Mouse (Mus musculus) CH12.LX (cell line): ENCODE data around the gene Srcin1. TPM values are rescaled to one million over a fixed set of nuclear protein-coding genes. Genes with fewer than 3 reads are reported as not detected.

Source experiments
- DNase-seq: peaks from one replicate; pipeline ENCODE4 v3.0.0-alpha.2; 2013; ENCODE audit errors: extremely low read depth
- H3K27ac ChIP-seq: 2 replicates; pipeline ENCODE4 v1.5.1; 2012; ENCODE audit warnings: low read depth, mild to moderate bottlenecking, control low read depth, moderate library complexity; ENCODE audit not compliant: insufficient read depth
- H3K27me3 ChIP-seq: replicated peaks from 2 replicates; pipeline ENCODE3; 2012; ENCODE audit warnings: inconsistent platforms
- H3K36me3 ChIP-seq, 2 experiments: replicated peaks in 1 of 2; 2 replicates each; pipeline versions ENCODE3 to v1.6.1; 2012; ENCODE audit warnings: inconsistent platforms in 1 of 2, low read length in 1 of 2, mild to moderate bottlenecking in 1 of 2, mixed read lengths in 1 of 2, moderate library complexity in 1 of 2; ENCODE audit not compliant: control insufficient read depth in 1 of 2, insufficient read depth in 1 of 2
- H3K4me1 ChIP-seq, 2 experiments: 2 replicates each; pipeline ENCODE4 v1.6.1; 2012; ENCODE audit warnings: inconsistent platforms in 1 of 2, moderate library complexity in 1 of 2; ENCODE audit not compliant: insufficient read depth in 2 of 2, control insufficient read depth in 1 of 2
- H3K4me2 ChIP-seq: 2 replicates; pipeline ENCODE4 v1.6.1; 2012; ENCODE audit warnings: low read depth, mild to moderate bottlenecking, control low read depth; ENCODE audit not compliant: poor library complexity, insufficient read depth, severe bottlenecking
- H3K4me3 ChIP-seq, 3 experiments: fragments of 150-350 bp in 1 of 3; sonication (generic) in 1 of 3; replicated peaks in 1 of 3; 2 replicates each; pipeline versions ENCODE3 to v1.5.1; 2011 to 2012; ENCODE audit warnings: low read depth in 2 of 3, low read length in 2 of 3, mild to moderate bottlenecking in 2 of 3, moderate library complexity in 2 of 3, control low read depth in 1 of 3, improper control_type of control experiment in 1 of 3, inconsistent platforms in 1 of 3, mixed read lengths in 1 of 3; ENCODE audit not compliant: poor library complexity in 1 of 3
- H3K79me2 ChIP-seq: replicated peaks from 2 replicates; pipeline ENCODE4 v1.6.1; 2012; ENCODE audit warnings: mild to moderate bottlenecking, moderate library complexity; ENCODE audit not compliant: control insufficient read depth, poor library complexity, insufficient read depth, severe bottlenecking; ENCODE audit errors: extremely low read depth
- H3K9ac ChIP-seq: 2 replicates; pipeline ENCODE4 v1.6.1; 2012; ENCODE audit warnings: low read depth, mild to moderate bottlenecking, control low read depth, moderate library complexity; ENCODE audit not compliant: insufficient read depth
- H3K9me3 ChIP-seq: replicated peaks from 2 replicates; pipeline ENCODE3; 2012; ENCODE audit warnings: low read length, inconsistent platforms, mixed read lengths
- BHLHE40 ChIP-seq: IDR thresholded peaks from 2 replicates; pipeline ENCODE4 v1.6.1; 2011; ENCODE audit warnings: mild to moderate bottlenecking, low read depth, low read length, improper control_type of control experiment
- CHD1 ChIP-seq: IDR thresholded peaks from 2 replicates; pipeline ENCODE4 v1.6.1; 2012; ENCODE audit warnings: low read depth, low read length, improper control_type of control experiment, inconsistent platforms
- CTCF ChIP-seq, 2 experiments: IDR thresholded peaks in 1 of 2; conservative IDR thresholded peaks in 1 of 2; 2 replicates each; pipeline ENCODE4 v1.5.1; 2011 to 2012; ENCODE audit warnings: low read depth in 2 of 2, low read length in 2 of 2, improper control_type of control experiment in 1 of 2, inconsistent platforms in 1 of 2, mild to moderate bottlenecking in 1 of 2, moderate library complexity in 1 of 2
- ELF1 ChIP-seq: IDR thresholded peaks from 2 replicates; pipeline ENCODE4 v1.6.1; 2014; ENCODE audit warnings: low read depth, mild to moderate bottlenecking, inconsistent platforms, low read length, improper control_type of control experiment
- ETS1 ChIP-seq: conservative IDR thresholded peaks from 2 replicates; pipeline ENCODE4 v1.6.1; 2012; ENCODE audit warnings: low read depth, mild to moderate bottlenecking, inconsistent platforms, low read length, improper control_type of control experiment, moderate library complexity
- GABPA ChIP-seq: IDR thresholded peaks from 2 replicates; pipeline ENCODE4 v1.6.1; 2012; ENCODE audit warnings: low read depth, low read length, improper control_type of control experiment, inconsistent platforms; ENCODE audit not compliant: insufficient replicate concordance
- HCFC1 ChIP-seq: IDR thresholded peaks from 2 replicates; pipeline ENCODE4 v1.6.1; 2012; ENCODE audit warnings: low read depth, mild to moderate bottlenecking, inconsistent platforms, low read length, improper control_type of control experiment
- IRF4 ChIP-seq: IDR thresholded peaks from 2 replicates; pipeline ENCODE4 v1.6.1; 2014; ENCODE audit warnings: low read depth, mild to moderate bottlenecking, inconsistent platforms, low read length, improper control_type of control experiment
- JUN ChIP-seq: IDR thresholded peaks from 2 replicates; pipeline ENCODE4 v1.6.1; 2011; ENCODE audit warnings: low read depth, mild to moderate bottlenecking, low read length, improper control_type of control experiment, moderate library complexity; ENCODE audit not compliant: insufficient read depth
- MAX ChIP-seq: IDR thresholded peaks from 2 replicates; pipeline ENCODE4 v1.6.1; 2011; ENCODE audit warnings: low read length, improper control_type of control experiment
- MAZ ChIP-seq: IDR thresholded peaks from 2 replicates; pipeline ENCODE4 v1.6.1; 2012; ENCODE audit warnings: low read depth, mild to moderate bottlenecking, inconsistent platforms, low read length, improper control_type of control experiment, moderate library complexity
- MXI1 ChIP-seq: IDR thresholded peaks from 2 replicates; pipeline ENCODE4 v1.6.1; 2011; ENCODE audit warnings: mild to moderate bottlenecking, low read depth, low read length, improper control_type of control experiment
- MYC ChIP-seq: IDR thresholded peaks from 2 replicates; pipeline ENCODE4 v1.6.1; 2011; ENCODE audit warnings: low read depth, mild to moderate bottlenecking, improper control_type of control experiment, low read length
- NRF1 ChIP-seq: IDR thresholded peaks from 2 replicates; pipeline ENCODE4 v1.6.1; 2014; ENCODE audit warnings: low read depth, mild to moderate bottlenecking, inconsistent platforms, low read length, improper control_type of control experiment, moderate library complexity
- PAX5 ChIP-seq: IDR thresholded peaks from 2 replicates; pipeline ENCODE4 v1.6.1; 2012; ENCODE audit warnings: low read length, inconsistent platforms, mixed read lengths
- POLR2A ChIP-seq: IDR thresholded peaks from 2 replicates; pipeline ENCODE4 v1.6.1; 2011; ENCODE audit warnings: low read depth, mild to moderate bottlenecking, improper control_type of control experiment, low read length
- POLR2AphosphoS2 ChIP-seq: IDR thresholded peaks from 2 replicates; pipeline ENCODE4 v1.6.1; 2011; ENCODE audit warnings: low read depth, low read length, improper control_type of control experiment
- RAD21 ChIP-seq: IDR thresholded peaks from 2 replicates; pipeline ENCODE4 v1.6.1; 2011; ENCODE audit warnings: low read depth, mild to moderate bottlenecking, low read length, improper control_type of control experiment, moderate library complexity
- RCOR1 ChIP-seq: conservative IDR thresholded peaks from 2 replicates; pipeline ENCODE4 v1.6.1; 2012; ENCODE audit warnings: low read depth, mild to moderate bottlenecking, inconsistent platforms, low read length, improper control_type of control experiment
- TBP ChIP-seq: conservative IDR thresholded peaks from 2 replicates; pipeline ENCODE4 v1.6.1; 2011; ENCODE audit warnings: low read depth, low read length, improper control_type of control experiment
- TCF12 ChIP-seq: IDR thresholded peaks from 2 replicates; pipeline ENCODE4 v1.6.1; 2014; ENCODE audit warnings: low read depth, mild to moderate bottlenecking, inconsistent platforms, low read length, improper control_type of control experiment
- UBTF ChIP-seq: IDR thresholded peaks from 2 replicates; pipeline ENCODE4 v1.6.1; 2012; ENCODE audit warnings: low read depth, mild to moderate bottlenecking, inconsistent platforms, low read length, improper control_type of control experiment, moderate library complexity
- USF1 ChIP-seq: IDR thresholded peaks from 2 replicates; pipeline ENCODE4 v1.6.1; 2014; ENCODE audit warnings: low read depth, mild to moderate bottlenecking, inconsistent platforms, low read length, improper control_type of control experiment
- ZC3H11A ChIP-seq: IDR thresholded peaks from 2 replicates; pipeline ENCODE4 v1.6.1; 2012; ENCODE audit warnings: low read depth, mild to moderate bottlenecking, inconsistent platforms, low read length, improper control_type of control experiment
- ZNF384 ChIP-seq: IDR thresholded peaks from 2 replicates; pipeline ENCODE4 v1.6.1; 2012; ENCODE audit warnings: low read depth, low read length, improper control_type of control experiment, inconsistent platforms
- dilution Hi-C: fragments of 300-500 bp; cut with MboI; formaldehyde crosslinking; loops from 2 replicates; pipeline ENCODE4 v1.14.3; 2020; ENCODE audit warnings: low sequenced_read_pairs; ENCODE audit not compliant: extremely low pct_unique_long_range_greater_than_20kb, extremely low pct_ligation_motif_present
- in situ Hi-C: fragments of 300-500 bp; cut with MboI; formaldehyde crosslinking; loops from 3 replicates; pipeline ENCODE4 v1.14.3; 2019; ENCODE audit warnings: low sequenced_read_pairs, low pct_ligation_motif_present, low pct_unique_long_range_greater_than_20kb, mixed read lengths
- polyA plus RNA-seq: library from polyadenylated mRNA; unstranded; fragments of >175 nt; gene quantifications from 2 replicates; pipeline ENCODE4 v1.2.1, GENCODE M21; 2012; ENCODE audit warnings: low read depth; ENCODE audit not compliant: insufficient read length
- total RNA-seq, 2 experiments: library from RNA; depleted of rRNA; stranded (reverse); fragments of 300-350 nt in 1 of 2; fragments of >200 nt in 1 of 2; gene quantifications; 2 replicates each; pipeline ENCODE4 v1.2.3; 2012 to 2014

Srcin1 gene
- total and polyA plus RNA-seq, 3 experiments: 0.08 to 0.09 TPM; not detected in 1

DNA sequence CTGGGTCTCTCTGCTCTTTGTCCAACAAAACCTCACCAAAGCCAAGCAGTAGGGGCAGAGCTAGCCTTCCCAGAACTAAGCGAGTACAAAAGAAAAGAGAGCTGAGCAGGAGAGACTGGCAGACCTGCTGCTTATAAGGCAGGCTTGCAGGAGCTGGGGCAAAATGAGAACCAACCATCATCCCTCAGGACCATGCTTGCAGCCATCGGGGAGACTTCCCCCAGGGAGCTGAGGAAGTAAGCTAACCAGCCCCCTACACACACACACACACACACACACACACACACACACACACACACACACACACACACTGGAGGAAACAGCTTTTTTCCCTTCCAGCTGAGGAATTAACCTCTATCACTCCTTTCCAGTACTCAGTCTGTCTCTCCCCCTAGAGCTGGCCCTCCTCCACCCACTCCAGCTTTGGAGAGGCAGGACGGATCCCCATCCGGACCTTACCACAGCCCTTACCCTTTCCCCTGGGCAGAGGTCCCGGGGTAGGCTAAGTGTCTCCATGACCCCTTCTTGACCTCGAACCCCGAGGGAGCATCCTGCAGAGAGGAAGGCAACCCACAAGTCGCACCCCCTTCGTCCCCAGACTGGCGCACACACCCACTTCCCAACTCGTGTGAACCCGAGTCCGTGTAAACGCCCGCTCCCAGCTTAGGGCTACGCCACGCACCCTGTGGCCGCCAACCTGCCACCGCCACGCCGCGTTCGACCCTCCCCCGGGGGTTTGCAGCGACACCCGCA is 30.0 kb downstream of the Srcin1 start:
- dilution Hi-C loops (no loop called here), in situ Hi-C loops (no loop called here)
- DNase-seq: no peak
- Histone ChIP-seq H3K4me3 (peak overlapping the region in 1 of 3 experiments; percentile 36), H3K4me1 (peaks cover 5 to 9% of the 10 kb centered on the region in 2 experiments), H3K79me2 (no peaks in the 10 kb centered on the region), H3K9ac (no peak overlapping the region), H3K27me3 (peaks cover 100% of the 10 kb centered on the region), H3K9me3 (peaks cover 3% of the 10 kb centered on the region), H3K36me3 (no peaks in the 10 kb centered on the region), H3K27ac (no peak overlapping the region), H3K4me2 (peak overlapping the region; percentile 81)
- no peak for TF ChIP-seq ZC3H11A
- TF ChIP-seq GABPA: no peak
- TF ChIP-seq ETS1: no peak
- no peak for TF ChIP-seq TCF12
- TF ChIP-seq POLR2A: no peak
- no peak for TF ChIP-seq MXI1
- no peak for TF ChIP-seq USF1
- TF ChIP-seq IRF4: no peak
- TF ChIP-seq RCOR1: no peak
- no peak for TF ChIP-seq JUN
- no peak for TF ChIP-seq POLR2AphosphoS2
- no peak for TF ChIP-seq RAD21
- TF ChIP-seq MYC: no peak
- TF ChIP-seq MAX: no peak
- no peak for TF ChIP-seq ZNF384
- no peak for TF ChIP-seq NRF1
- no peak for TF ChIP-seq CHD1
- TF ChIP-seq UBTF: no peak
- no peak for TF ChIP-seq MAZ

DNA sequence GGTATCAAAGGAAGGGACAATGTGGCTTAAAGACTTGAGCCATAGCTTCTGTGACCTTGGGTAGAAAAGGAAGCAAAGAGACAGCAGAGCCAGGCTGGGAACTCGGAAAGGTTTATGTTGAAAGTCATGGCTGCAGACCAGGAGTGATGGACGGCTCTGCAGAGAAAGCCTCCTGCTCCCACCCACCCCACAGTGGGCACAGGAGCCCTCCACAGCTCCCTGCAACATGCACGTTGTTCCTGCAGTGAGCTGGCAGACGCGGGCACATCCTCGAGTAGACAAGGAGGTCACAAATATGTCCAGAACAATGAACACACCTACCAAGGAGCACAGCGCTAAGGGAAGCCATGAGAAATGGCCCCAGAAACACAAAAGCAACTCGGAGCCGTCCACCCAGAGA is 32.1 kb downstream of the Srcin1 start:
- peaks cover 95% of the 10 kb centered on the region for H3K27me3 ChIP-seq
- dilution Hi-C loops (no loop called here), in situ Hi-C loops (no loop called here)
- H3K4me3 ChIP-seq: no peak overlapping the region
- peaks cover 3% of the 10 kb centered on the region for H3K9me3 ChIP-seq
- H3K79me2 ChIP-seq: no peaks in the 10 kb centered on the region
- no peaks in the 10 kb centered on the region for H3K36me3 ChIP-seq
- H3K9ac ChIP-seq: no peak overlapping the region
- DNase-seq: no peak
- no peak overlapping the region for H3K4me2 ChIP-seq
- H3K27ac ChIP-seq: no peak overlapping the region
- peaks cover 7 to 18% of the 10 kb centered on the region in 2 experiments for H3K4me1 ChIP-seq
- TF ChIP-seq RAD21: no peak
- no peak for TF ChIP-seq HCFC1
- TF ChIP-seq ZNF384: no peak
- TF ChIP-seq BHLHE40: no peak
- TF ChIP-seq POLR2AphosphoS2: no peak
- no peak for TF ChIP-seq CTCF (conservative IDR thresholded peaks at IDR 0.05 in 1 of 2, IDR thresholded peaks at IDR 0.05 in 1 of 2; ENCODE audit: low read depth in 2 of 2, low read length in 2 of 2)
- TF ChIP-seq CHD1: no peak
- no peak for TF ChIP-seq MYC
- TF ChIP-seq TBP: no peak
- TF ChIP-seq ELF1: no peak
- no peak for TF ChIP-seq PAX5
- TF ChIP-seq, all 38 proteins: peak for 0
